Mouse (Mus musculus) right cerebral cortex, postnatal 4 days (tissue): ENCODE data around the gene Edem3.
"Not testable (repeated sequence)": the region's sequence is repeated elsewhere in the genome, so short reads cannot be mapped to it uniquely, and the experiment has no call there.

Experiments
- DNase-seq: peaks from one replicate; pipeline ENCODE4 v3.0.0-alpha.2; 2022

Gene Edem3

DNA sequence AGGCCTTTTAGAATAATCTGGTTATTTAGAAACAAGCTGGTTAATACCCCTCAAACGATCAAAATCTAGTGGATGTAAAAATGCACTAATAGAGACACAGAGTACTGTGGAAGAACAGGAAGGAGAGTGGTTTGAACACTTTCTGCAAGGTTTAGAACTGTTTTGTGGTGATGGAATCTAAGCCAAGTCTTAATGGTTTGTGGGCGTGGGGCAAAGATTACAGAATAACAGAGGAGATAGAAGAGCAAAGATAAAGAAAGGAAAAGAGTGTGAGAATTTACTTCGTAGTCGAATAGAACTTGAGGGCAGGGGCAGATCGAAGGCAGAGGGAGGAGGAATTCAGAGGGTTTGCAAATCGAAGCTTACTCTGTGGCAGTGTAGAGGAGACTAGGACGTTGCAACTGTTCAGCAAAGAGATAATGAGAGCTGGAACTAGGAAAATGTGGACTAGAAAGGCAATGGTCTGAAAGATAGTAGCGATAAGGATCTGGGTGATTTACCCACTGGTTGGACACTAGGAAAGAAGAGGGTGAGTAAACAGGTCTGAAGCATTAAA lies 1.7 kb upstream of the Edem3 start:
- no peak for DNase-seq

DNA sequence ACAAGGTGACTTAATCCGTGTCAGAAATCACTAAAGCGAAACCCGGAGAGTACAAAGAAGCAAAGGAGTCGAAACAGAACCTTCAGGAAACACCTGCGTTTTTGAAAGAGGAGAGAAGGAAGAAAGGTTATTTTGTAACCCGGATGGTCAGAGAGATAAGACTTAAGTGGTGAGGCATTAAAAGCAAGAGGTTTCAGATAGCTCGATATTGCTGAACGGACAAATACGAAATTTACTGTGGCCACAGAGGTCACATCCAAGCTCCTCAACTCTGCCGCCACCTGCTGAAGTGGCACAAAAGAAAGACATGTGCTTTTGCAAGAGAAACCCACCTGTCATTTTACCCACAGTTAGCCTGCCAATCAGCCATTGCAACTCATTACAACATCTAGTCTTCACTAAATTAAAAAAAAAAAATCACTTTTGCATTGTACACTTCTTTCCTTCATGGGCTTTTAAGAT lies 1.1 kb upstream of the Edem3 start:
- DNase-seq: no peak

DNA sequence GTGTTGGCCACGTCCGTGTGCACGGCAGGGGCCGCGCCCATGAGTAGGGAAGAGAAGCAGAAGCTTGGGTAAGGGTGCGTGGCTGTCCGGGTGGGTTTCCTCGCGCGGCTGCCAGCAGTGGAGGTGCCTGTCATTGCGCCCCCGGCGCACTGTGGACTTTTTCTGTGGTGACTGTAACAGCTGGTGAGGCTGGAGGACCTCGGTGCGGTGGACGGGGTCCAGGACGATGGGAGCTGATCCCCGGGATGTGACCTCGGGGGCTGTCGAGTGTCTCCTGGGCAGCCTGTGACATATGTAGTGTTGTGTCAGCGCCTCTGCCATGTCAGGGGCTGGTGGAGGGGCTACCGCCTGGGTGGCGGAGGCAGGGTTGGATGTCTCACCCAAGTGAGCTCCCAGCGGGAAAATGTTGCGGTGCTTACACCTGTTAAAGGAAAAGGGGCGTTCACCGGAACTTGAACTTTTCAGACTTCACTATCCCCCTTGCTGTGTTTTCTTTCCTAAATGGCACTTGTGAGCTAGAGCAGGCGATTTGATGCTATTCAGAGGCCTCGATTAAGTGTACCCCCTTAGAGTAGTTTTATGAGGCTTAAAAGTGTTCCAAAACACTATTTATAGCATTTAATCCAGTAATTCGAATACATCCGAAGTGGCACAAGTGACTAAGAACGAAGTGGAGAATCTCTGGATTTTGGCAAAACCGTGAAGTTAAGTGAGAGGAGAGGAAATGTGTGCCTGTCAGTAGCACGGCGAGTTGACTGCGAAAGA lies 671 bp downstream of the Edem3 start:
- no peak for DNase-seq

DNA sequence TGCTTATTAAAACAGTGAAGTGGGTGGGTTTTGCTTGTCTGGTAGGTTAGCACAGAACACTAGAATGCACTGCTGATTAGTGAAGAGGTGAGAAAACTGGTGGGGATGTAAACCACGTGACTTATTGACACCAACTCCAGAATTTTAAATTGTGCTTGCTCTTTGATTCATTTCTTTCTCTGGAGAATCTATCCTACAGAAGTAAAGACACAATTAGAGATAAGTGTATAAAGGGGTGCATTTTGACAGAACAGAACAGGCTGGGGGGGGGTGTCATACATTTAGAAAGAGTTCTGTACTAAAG lies 1.2 kb downstream of the Edem3 start:
- no peak for DNase-seq

DNA sequence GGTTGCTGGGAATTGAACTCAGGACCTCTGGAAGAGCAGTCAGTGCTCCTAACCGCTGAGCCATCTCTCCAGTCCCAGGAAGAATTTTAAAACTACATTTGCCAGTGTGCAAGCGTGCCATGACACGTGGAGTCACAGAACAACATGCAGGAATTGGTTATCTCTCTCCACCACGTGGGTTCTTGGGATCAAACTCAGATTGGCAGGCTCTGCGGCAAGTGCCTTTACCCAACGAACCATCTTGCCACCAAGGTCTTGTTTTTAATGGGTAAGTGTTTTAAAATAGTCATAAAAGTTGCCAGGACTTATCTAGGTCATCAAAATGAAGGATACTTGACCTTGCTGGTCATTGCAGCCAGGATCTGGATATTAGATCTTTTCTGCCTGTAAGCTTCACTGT lies 3.1 kb downstream of the Edem3 start:
- DNase-seq: no peak

DNA sequence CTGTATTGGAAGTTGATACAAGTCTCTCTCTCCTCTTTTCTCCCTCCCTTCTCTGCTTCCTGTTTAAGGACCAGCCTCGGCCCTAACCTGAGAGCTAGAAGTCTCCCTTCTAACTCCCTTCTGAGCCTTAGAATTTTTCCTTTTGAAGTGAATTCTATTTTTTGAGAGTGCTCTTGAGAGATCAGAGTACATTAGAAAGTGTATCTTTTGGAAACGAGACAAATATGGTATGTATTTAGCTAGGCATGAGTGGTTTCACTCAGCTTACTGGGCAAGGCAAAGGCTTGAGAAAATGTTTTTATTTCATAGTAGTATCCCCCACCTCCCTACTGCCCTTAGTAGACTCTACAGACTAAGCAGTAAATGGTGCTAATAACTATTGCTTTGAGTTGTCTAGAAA lies 3.8 kb downstream of the Edem3 start:
- DNase-seq: no peak

DNA sequence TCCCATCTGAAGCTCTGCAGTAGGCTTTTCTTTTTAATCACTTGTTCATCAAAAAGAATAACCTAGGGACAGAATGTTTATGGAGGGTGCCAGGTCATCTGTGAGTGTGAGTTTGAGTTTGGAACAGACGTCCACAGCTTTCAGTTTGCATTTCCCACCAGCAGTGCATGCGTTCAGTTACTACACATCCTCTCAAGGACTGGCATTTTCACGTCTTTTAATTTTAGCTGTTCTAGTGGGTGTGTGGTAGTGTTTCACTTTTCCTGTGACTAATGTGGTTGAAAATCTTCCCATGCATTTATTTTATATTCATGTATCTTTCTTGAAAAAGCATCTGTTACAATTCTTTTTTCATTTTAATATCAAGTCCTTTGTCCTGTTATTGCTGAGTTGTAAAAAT lies 9.1 kb downstream of the Edem3 start:
- DNase-seq: no peak

DNA sequence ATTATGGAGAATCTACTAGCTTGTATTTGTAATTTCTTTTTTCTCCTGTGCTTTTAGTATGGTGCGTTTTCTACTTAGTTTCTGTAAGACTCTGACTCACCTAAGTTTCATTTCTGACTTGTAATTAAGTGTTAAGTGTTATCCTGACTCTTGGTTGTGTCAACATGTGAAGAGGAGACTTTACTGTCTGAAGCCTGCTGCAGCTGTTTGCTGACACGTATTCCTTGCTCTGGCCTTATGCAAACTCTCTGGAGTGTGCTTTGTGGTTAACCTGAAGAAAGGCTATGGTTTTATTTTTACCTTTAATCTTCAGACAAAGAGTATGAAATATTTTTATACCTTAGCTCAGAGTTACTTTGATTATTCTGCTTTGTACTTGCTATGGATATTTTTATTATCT lies 11.0 kb downstream of the Edem3 start:
- no peak for DNase-seq

DNA sequence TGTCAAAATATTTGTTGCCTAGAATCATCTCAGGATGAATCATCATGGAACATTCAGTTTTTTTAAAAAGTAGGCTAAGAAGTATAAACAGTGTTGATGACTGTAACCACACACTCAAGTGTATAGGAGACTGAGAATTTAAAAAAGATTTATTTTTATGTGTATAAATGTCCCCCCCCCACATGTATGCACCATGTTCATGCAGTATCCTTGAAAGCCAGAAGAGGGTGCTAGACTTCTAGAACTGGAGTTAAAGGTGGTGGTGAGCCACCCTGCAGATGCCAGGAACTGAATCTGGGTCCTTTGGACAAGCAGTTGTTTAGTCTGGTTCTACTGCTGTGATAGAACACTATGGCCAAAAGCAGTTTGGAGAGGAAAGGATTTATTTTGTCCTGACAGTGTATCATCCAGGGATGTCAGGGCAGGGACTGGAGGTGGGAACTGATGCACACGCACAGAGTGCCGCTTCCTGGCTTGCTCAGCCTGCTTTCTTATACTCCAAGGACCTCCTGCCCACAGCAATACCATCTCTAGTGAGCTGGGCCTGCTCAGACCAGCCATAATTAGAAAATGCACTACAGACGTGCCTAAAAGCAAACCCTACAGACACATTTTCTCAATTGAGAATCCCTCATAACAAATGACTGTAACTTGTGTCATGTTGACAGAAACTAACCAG lies 11.9 kb downstream of the Edem3 start:
- no peak for DNase-seq

DNA sequence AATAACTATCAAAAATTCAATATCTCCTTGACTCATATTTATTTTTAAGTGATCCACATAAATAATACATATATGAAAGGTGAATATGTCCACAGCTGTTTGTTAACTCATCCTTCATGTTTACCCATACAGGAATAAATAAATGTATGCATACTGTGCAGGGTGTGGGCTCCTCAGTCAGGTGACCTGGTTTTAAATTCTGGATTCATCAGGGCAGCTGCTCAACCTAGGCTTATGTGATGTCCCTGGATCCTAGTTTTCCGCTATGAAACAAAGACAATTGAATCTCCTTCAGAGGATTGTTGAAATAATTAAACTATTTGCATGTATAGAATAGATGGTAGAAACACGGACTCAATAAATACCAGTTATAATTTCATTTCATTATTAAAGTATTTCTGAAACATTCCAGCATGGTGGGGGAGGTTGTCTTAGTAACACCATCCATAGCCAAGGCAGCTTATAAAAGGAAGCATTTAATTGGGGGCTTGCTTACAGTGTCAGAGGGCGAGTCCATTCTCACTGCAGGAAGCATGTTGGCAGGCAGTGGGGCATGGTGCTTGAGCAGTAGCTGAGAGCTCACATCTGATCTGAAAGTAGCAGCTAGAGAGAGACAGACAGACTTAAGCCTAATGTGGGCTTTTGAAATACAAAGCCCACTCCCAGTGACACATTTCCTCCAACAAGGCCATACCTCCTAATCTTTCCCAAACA lies 14.2 kb downstream of the Edem3 start:
- no peak for DNase-seq

DNA sequence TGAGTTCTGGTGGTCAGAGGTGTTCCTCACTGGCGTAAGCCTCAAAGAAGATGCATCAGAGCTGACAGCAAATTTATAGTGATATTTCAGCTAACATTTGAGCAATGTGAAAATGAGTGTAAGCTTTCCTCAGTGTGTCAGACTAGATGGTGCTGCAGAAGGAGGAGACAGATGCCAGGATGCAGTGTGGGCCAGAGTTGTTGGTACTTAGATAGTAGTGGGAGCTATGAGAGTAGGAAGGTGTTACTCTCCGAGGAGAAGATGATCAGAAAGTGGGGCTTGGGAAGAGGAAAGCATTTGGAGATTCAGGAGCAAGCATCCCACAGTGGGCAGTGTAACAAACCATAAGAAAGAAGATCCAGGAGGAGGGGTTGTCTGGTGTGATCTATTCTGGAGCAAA lies 22.4 kb downstream of the Edem3 start:
- DNase-seq: no peak

DNA sequence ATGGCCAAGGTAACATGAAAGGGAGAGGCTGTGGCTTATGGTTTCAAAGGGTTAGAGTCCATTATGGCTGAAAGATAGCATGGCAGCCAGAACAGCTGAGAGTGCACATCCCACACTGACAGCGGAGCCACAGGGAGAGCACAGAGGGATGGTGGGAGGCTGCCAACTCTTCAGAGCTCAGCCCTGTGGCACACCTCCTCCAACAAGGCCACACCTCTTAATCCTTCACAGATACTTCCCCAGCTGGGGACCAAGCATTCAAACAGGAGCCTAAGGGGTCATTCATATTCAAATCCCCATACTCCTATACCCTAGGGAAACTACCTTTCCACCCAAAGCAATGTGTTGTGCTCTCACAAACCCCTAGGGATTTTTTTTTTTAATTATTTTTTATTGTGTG lies 23.4 kb downstream of the Edem3 start:
- DNase-seq: no peak

DNA sequence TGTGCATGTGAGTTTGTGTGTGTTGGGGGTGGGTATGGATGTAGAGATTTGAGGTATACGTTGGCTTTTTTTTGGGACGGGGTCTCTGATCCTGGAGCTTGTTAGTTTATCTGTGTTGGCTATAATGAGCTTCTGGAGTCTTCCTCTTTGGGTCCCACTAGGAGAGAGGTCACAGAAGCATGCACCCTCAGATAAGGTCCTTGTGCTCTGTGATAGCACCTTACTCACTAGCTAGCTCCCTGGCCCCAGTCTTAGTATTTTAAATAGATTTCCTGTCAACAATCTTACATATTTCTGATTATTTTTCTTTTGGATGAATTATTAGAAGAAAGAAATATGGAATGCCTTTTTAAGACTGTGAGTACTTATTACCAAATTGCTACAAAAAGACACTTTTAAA lies 24.1 kb downstream of the Edem3 start:
- DNase-seq: no peak

DNA sequence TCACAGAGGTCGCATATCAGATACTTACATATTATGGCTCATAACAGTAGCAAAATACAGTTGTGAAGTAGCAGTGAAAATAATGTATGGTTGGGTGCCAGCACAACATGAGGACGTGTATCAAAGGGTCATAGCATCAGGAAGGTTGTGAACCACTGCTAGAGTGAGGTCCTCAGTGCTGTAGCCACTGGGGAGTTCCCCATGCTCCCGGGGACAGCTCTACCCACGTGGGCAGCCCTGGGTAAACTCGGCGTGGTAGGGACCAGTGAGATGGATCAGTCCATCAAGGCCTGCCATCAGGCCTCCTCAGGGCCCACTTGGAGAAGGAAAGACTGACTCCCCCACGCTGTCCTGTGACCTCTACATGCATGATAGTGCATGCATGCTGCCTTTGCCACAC lies 26.3 kb downstream of the Edem3 start:
- DNase-seq: no peak

DNA sequence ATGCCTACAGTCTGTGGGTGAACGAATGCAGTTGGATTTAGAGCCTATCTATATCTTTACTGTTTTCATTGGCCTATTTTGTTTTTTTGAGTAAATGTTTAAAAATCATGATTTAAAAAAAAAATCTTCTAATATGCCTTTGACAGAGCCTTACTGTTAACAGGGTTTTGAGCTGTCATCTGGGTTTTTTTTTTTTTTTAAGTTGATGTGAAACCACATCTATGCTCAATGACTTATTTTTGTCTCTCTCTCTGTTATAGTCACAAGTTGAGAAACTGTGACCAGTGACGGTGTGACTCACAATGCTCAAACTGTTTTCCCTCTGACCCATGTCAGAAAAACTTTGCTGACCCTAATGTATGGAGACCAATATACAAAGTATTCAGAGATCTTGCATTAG lies 28.2 kb downstream of the Edem3 start:
- DNase-seq: no peak

DNA sequence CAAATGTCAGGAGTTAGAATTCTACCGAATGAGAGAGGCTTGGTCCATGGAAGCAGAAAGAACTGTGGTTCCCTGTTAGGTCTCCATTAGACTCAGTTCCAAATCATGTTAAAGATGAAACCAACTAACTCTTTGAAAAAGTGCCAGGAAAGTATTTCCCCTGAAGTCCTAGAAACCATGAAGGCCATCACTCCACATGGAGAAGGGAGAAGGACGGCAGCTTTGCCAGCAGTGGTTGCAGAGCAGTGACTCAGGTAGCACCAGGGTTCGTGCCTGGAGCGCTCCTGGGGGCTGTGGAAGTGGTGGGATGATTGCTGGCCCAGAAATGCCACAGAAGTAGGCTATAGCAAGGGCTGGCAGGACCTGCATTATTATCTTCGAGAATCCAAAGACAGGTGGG lies 31.2 kb downstream of the Edem3 start:
- no peak for DNase-seq

DNA sequence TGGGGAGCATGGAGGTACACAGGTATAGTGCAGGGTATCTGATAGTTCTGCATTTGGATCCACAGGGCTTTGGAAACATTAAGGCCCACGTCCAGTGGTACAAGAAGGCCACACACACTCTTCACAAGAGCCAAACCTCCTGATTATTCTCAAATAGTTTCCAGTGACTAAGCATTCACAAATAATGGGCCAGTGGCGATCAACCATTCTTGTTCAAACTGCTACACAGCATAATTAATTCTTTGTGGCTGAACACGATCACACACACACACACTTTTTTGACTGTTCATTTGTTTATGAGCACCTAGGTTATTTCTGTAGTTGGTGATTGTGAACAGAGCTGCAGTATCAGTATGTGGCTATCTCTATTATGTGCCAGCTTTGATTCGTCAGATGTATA lies 34.0 kb downstream of the Edem3 start:
- no peak for DNase-seq

DNA sequence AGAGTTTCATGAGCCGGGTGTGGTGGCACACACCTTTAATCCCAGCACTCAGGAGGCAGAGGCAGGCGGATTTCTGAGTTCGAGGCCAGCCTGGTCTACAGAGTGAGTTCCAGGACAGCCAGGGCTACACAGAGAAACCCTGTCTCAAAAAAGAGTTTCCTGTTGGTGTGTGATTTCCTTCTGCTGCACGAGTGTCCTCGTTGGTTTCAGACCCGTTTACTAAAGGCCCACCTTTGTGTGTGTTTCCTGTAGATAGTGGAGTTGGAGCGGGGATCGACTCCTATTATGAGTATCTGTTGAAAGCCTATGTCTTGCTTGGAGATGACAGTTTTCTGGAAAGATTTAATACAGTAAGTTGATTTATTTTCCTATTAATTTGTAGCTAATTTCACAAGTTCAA lies 36.9 kb downstream of the Edem3 start:
- DNase-seq: not testable (repeated sequence)

DNA sequence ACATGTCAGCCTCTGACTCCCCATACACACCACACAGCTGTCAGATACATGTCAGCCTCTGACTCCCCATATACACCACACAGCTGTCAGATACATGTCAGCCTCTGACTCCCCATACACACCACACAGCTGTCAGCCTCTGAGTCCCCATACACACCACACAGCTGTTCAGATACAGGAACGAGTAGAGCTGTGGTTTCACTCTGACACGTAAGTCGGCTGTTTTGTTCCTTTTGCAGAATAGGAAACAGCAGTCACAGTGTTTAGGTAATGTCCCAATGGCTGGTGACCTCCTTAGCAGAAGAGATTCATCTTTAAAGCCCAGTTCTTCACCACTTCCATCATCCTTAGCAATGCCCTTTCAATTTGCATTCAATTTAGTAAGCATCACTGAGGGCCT lies 47.6 kb downstream of the Edem3 start:
- DNase-seq: not testable (repeated sequence)

DNA sequence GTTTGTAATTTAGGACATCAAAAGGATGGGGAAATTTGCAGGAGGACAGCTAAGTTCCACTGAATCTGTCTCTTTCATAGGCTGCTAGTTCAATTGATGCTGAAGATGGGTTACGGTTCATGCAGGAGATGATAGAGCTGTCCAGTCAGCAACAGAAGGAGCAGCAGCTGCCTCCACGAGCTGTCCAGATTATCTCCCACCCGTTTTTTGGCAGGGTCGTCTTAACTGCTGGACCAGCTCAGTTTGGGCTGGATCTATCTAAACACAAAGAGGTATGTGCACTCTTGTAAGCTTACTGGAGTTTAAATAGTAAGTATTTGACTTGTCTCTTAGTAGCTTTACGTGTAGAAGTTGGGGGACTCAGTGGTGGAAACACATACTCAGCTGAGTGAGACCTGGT lies 52.1 kb downstream of the Edem3 start:
- DNase-seq: no peak

DNA sequence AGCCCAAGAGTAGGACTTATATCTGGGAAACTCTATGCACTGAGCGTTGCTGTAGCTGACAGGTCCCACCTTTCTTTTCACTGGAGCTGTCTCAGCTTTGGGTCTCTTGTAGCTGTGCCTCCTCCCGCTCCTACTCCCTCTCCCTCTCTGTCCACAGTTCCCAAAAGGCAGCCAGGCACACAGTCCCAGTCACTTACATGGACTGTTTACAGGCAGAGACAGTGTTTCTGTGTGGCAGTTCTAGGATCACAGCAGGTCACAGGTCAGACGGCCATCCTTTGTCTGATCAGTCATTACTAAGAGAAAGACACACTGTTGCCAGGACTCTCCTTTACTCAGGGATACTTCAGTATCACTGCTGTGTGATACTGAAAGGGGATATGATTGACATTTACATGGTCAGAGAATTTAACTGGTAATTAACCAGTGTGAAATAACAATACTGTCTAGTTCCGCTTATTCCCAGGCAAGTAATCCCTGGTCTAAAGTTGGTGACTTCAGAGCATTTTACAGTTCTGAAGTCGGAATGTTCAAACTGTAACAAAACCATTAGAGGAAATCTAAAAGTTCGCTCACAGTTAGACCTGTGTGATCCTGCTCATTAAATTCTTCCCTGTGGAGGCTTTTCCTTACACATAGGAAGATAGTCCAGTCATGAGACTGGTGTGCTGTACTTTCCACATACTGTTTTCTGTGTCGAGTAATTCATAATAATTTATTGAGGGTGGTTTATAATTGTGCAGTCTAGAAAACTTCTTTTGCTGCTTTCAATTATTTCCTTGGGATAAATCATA lies 55.7 kb downstream of the Edem3 start:
- no peak for DNase-seq

DNA sequence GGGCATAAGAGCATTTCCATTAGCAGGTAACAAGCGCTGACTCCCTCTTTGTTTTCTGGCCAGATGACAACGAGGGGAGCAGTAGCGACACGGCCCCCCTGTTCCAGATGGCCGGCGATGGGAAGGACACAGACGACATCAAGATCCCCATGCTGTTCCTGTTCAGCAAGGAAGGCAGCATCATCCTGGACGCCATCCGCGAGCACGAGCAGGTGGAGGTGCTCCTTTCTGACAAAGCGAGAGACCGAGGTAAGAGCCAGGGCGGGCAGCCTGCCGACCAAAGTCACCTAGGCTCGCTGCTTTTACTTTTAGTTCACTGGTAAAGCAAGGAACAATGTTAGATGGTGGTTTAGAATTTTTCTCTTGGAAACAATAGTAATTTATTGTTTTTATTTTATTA lies 56.3 kb downstream of the Edem3 start:
- no peak for DNase-seq
